Comparison of ENCODE assay signal across 9 mouse cellular contexts in the genomic region with DNA sequence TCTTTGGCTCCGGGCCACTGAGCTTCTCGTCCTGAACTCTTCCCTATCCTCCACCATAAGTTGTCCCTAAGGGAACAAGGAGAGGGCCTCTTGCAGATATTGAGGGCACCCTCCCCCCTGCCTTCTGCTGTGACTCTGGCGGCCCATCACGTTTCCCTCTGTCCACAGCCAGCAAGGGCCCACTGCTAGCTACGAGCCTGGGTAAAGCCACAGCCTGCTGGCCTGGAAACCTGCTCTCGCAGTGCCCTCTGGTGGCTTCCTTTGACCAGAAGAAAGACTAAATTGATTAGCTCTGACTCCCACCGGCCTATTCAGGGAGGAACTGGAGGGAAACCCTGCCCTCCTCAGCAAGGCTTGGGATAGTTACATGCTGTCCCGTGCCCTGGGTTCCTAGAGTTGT. TPM values are rescaled to one million over a fixed set of nuclear protein-coding genes. Genes with fewer than 3 reads are reported as not detected.
A peak's percentile ranks its signal among the peaks of the same experiment; 100 is the strongest.
DNase-seq lines count a peak whose midpoint lies in the region; ATAC-seq and TF ChIP-seq lines count a peak whose summit lies in the region.
"Had no signal": no experiment of that assay in that cellular context is flagged by ENCODE, and none has a peak within 500 bp of the region (broad histone marks: within the 10 kb centered on the region; RNA-seq: fewer than 3 reads in every experiment).

No protein-coding gene starts in this region.

- DNase-seq in MN1 (ENCODE audit: low spot score), result peak; percentile 13
- peak; percentile 30 for DNase-seq in adrenal gland, postnatal 4 days (ENCODE audit: low spot score in 2 of 2)
- DNase-seq in heart, postnatal 36 days, result peak; percentile 75
- DNase-seq in layer of hippocampus, adult 8-10 months (ENCODE audit: low spot score in 2 of 2), result peak; percentile 18 to 49
- peak; percentile 88 for DNase-seq in lung, postnatal 10 days
- peak; percentile 47 for DNase-seq in right cerebral cortex, adult 18-20 months

- no peak for TF ChIP-seq POLR2A in embryonic fibroblast, embryonic 13.5 days (IDR thresholded peaks at IDR 0.05; ENCODE audit: low read depth, low read length)

- ATAC-seq in erythroid progenitor cell, adult 5-6 weeks (replicated peaks; ENCODE audit: low FRiP score, poor library complexity, severe bottlenecking), result no peak

- intact Hi-C loops in heart, postnatal 36 days (cut with DNase I), result loop anchor here (1.0 to 2.0 kb wide), 3 partner anchors 25 to 146 kb away; no protein-coding TSS in a partner anchor

- TF ChIP-seq CTCF in embryonic fibroblast, embryonic 13.5 days (IDR thresholded peaks at IDR 0.05; ENCODE audit: borderline replicate concordance, insufficient read depth, low read length), result peak; percentile 59

- no peak overlapping the region for H3K4me3 ChIP-seq in embryonic fibroblast, embryonic 13.5 days (ENCODE audit: insufficient read depth, low read length)
- H3K4me3 ChIP-seq: limb, embryonic 13.5 days had no signal

- H3K27ac ChIP-seq in embryonic fibroblast, embryonic 13.5 days (ENCODE audit: insufficient read depth, low read length), result no peak overlapping the region
- H3K27ac ChIP-seq: limb, embryonic 13.5 days had no signal

- peaks cover 7% of the 10 kb centered on the region for H3K4me1 ChIP-seq in embryonic fibroblast, embryonic 13.5 days (ENCODE audit: control insufficient read depth, insufficient read depth, low read length)

RNA-seq across cellular contexts. Expression of a gene that starts 2.3 kb away (rescaled TPM):
- not detected for total RNA-seq in adrenal gland, postnatal 4 days (2021)
- polyA plus RNA-seq in embryonic fibroblast, embryonic 13.5 days (2011; ENCODE audit: insufficient read length, low read depth, missing spikeins), result 1.6 and 2.8 TPM in 2 replicates
- not detected for total RNA-seq in heart, postnatal 36 days (2021)
- not detected for total RNA-seq in layer of hippocampus, adult 8-10 months (2022)
- not detected in 2 replicates for total RNA-seq in erythroid progenitor cell, adult 5-6 weeks (2015; ENCODE audit: low replicate concordance)
- not detected in 2 replicates for total RNA-seq in erythroid progenitor cell, adult 5-6 weeks (2017; ENCODE audit: low replicate concordance)

RNA-seq across cellular contexts. Expression of a gene that starts 19.1 kb away (rescaled TPM):
- 1 to 10 TPM; 3.7 to 4.0 TPM for total RNA-seq in adrenal gland, postnatal 4 days (2021)
- polyA plus RNA-seq in embryonic fibroblast, embryonic 13.5 days (2011; ENCODE audit: insufficient read length, low read depth, missing spikeins), result 28.1 and 42.9 TPM in 2 replicates
- total RNA-seq in heart, postnatal 36 days (2021), result 1 to 10 TPM; 2.6 to 3.7 TPM
- 1 to 10 TPM in 2 of 4 experiments, under 1 TPM in 2; 0.43 to 1.6 (median 1.0) TPM for total RNA-seq in layer of hippocampus, adult 8-10 months (2022)
- not detected in 2 replicates for total RNA-seq in erythroid progenitor cell, adult 5-6 weeks (2015; ENCODE audit: low replicate concordance)
- not detected in 2 replicates for total RNA-seq in erythroid progenitor cell, adult 5-6 weeks (2017; ENCODE audit: low replicate concordance)

RNA-seq across cellular contexts. Expression of a gene that starts 47.4 kb away (rescaled TPM):
- under 1 TPM in 1 of 2 experiments, not detected in 1; 0.20 TPM for total RNA-seq in adrenal gland, postnatal 4 days (2021)
- polyA plus RNA-seq in embryonic fibroblast, embryonic 13.5 days (2011; ENCODE audit: insufficient read length, low read depth, missing spikeins), result not detected in 2 replicates
- total RNA-seq in heart, postnatal 36 days (2021), result under 1 TPM; 0.14 TPM
- total RNA-seq in layer of hippocampus, adult 8-10 months (2022), result not detected
- not detected in 2 replicates for total RNA-seq in erythroid progenitor cell, adult 5-6 weeks (2015; ENCODE audit: low replicate concordance)
- total RNA-seq in erythroid progenitor cell, adult 5-6 weeks (2017; ENCODE audit: low replicate concordance), result not detected in 2 replicates
- polyA plus RNA-seq: limb, embryonic 13.5 days had no signal

RNA-seq across cellular contexts. Expression of a gene that starts 52.4 kb away (rescaled TPM):
- total RNA-seq in adrenal gland, postnatal 4 days (2021), result not detected
- not detected in 2 replicates for polyA plus RNA-seq in embryonic fibroblast, embryonic 13.5 days (2011; ENCODE audit: insufficient read length, low read depth, missing spikeins)
- total RNA-seq in heart, postnatal 36 days (2021), result not detected
- not detected for total RNA-seq in layer of hippocampus, adult 8-10 months (2022)
- total RNA-seq in erythroid progenitor cell, adult 5-6 weeks (2015; ENCODE audit: low replicate concordance), result not detected in 2 replicates
- not detected in 2 replicates for total RNA-seq in erythroid progenitor cell, adult 5-6 weeks (2017; ENCODE audit: low replicate concordance)
- polyA plus RNA-seq: limb, embryonic 13.5 days had no signal

Comparison
In these comparisons a context has a peak if more than half of its experiments do, and no peak if none do; other contexts are left out.
1. DNase-seq: peak in every context shown above with its lines; median percentile 88 in lung, postnatal 10 days; 75 in heart, postnatal 36 days; 47 in right cerebral cortex, adult 18-20 months; 34 in layer of hippocampus, adult 8-10 months; 30 in adrenal gland, postnatal 4 days; 13 in MN1.